Mouse (Mus musculus) small intestine, adult 2 months (tissue): ENCODE measurements around the gene Vav2. TPM values are rescaled to one million over a fixed set of nuclear protein-coding genes. Genes with fewer than 3 reads are reported as not detected.

Experiments used
- H3K27ac ChIP-seq: fragments of 200-500 bp; 2 replicates; pipeline ENCODE4 v1.5.1; 2012; ENCODE audit warnings: low read depth, low read length, control low read depth, inconsistent platforms; ENCODE audit not compliant: insufficient read depth
- H3K27me3 ChIP-seq: fragments of 200-500 bp; 2 replicates; pipeline ENCODE4 v1.6.1; 2012; ENCODE audit warnings: mild to moderate bottlenecking, moderate library complexity, low read length, inconsistent platforms; ENCODE audit not compliant: control insufficient read depth, insufficient read depth
- H3K36me3 ChIP-seq: fragments of 200-500 bp; 2 replicates; pipeline ENCODE4 v1.6.1; 2012; ENCODE audit warnings: mild to moderate bottlenecking, low read length, control low read depth, inconsistent platforms; ENCODE audit not compliant: control insufficient read depth, insufficient read depth
- H3K4me1 ChIP-seq: fragments of 200-500 bp; 2 replicates; pipeline ENCODE4 v1.6.1; 2012; ENCODE audit warnings: low read length, inconsistent platforms, mixed read lengths; ENCODE audit not compliant: control insufficient read depth, insufficient read depth, insufficient read length
- H3K4me3 ChIP-seq: fragments of 200-500 bp; 2 replicates; pipeline ENCODE4 v1.5.1; 2012; ENCODE audit warnings: low read depth, mild to moderate bottlenecking, control low read depth, inconsistent platforms, low read length, moderate library complexity
- CTCF ChIP-seq: fragments of 200-500 bp; IDR thresholded peaks from 2 replicates; pipeline ENCODE4 v1.5.1; 2012; ENCODE audit warnings: low read depth, mild to moderate bottlenecking, control low read depth, inconsistent platforms, low read length, moderate library complexity, mixed read lengths; ENCODE audit not compliant: insufficient replicate concordance, insufficient read length; ENCODE audit errors: extremely low read depth
- POLR2A ChIP-seq: fragments of 200-500 bp; IDR thresholded peaks from 2 replicates; pipeline ENCODE4 v1.6.1; 2012; ENCODE audit warnings: low read depth, mild to moderate bottlenecking, control low read depth, inconsistent platforms, low read length, moderate library complexity
- WGBS: fragments of 180-500 bp; shearing (Covaris S2); methylation state at CpG from one replicate; pipeline ENCODE4 v1.1.7; 2018; 5-methylcytosine and 5-hydroxymethylcytosine counted together
- polyA plus RNA-seq: library from polyadenylated mRNA; depleted of rRNA; stranded (reverse); fragments of >200 nt; gene quantifications from 2 replicates; pipeline ENCODE4 v1.2.3, GENCODE M21; 2012

Vav2 gene
- polyA plus RNA-seq, 1 experiment: 59.5 TPM

- Histone ChIP-seq H3K36me3 (no peaks in the 10 kb centered on the region), H3K4me1 (no peaks in the 10 kb centered on the region), H3K4me3 (no peak overlapping the region), H3K27me3 (no peaks in the 10 kb centered on the region), H3K27ac (no peak overlapping the region)
- WGBS: 75% methylated on average over 4 of the region's 4 CpGs
- TF ChIP-seq CTCF (no peak), POLR2A (no peak)
Measured at GRCm38 (mm10) chr2:27318606-27319005, 108.2 kb downstream of the Vav2 start.

DNA sequence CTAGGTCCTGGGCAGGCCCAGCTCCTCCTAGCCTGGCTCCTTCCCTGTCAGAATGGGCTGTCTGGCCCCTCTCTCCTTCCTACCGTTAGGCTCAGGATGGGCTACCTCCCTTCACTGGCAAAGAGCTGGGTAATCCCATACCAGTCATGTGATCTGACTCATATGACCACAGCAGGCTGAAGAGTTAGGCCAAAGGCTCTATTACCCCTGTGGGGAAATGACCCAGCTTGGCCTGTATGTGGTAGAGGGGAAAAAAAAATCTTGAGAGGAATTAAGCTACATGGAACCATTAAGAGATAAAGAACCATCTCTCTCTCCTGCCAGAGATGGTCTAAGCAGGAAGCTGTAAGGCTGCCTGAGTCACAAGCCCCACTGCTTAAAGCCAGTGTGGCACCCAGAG, 108.6 kb downstream of the Vav2 start:
- WGBS: 50% methylated on average over 1 of the region's 1 CpGs
- no peak overlapping the region for H3K27ac ChIP-seq

DNA sequence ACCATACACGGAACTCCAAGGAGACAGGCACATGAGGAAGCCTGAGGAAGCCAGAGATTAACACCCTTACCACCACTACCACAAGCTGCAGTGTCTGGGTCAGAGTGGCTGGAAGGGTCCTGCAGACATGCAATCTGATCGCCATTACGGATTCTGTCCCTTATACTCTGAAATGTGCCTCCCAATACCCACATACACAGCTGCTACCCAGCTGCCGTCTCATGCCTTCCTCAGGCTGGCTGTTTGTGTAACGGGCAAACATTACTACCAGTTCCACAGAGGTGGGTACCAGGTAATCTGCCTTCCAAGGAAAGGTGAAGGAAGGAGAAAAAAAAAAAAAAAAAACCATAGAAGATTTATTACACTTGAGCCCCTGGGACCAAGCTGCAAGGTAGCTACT, 110.7 kb downstream of the Vav2 start:
- Histone ChIP-seq H3K4me3 (no peak overlapping the region), H3K27ac (no peak overlapping the region), H3K27me3 (no peaks in the 10 kb centered on the region), H3K4me1 (no peaks in the 10 kb centered on the region), H3K36me3 (no peaks in the 10 kb centered on the region)
- WGBS: 89% methylated on average over 5 of the region's 5 CpGs
- TF ChIP-seq CTCF (no peak), POLR2A (no peak)

More for the DNA sequence above, 108.6 kb downstream of the Vav2 start:
- Histone ChIP-seq H3K27me3 (no peaks in the 10 kb centered on the region), H3K4me1 (no peaks in the 10 kb centered on the region), H3K36me3 (no peaks in the 10 kb centered on the region), H3K4me3 (no peak overlapping the region)
- no peak for TF ChIP-seq POLR2A
- TF ChIP-seq CTCF: no peak

- no peaks in the 10 kb centered on the region for H3K27me3 ChIP-seq
- no peaks in the 10 kb centered on the region for H3K4me1 ChIP-seq
- H3K27ac ChIP-seq: no peak overlapping the region
- no peaks in the 10 kb centered on the region for H3K36me3 ChIP-seq
- no peak overlapping the region for H3K4me3 ChIP-seq
- TF ChIP-seq CTCF (no peak), POLR2A (no peak)
- 95% methylated on average over 5 of the region's 5 CpGs for WGBS
Measured at GRCm38 (mm10) chr2:27314269-27314668, 112.6 kb downstream of the Vav2 start.

DNA sequence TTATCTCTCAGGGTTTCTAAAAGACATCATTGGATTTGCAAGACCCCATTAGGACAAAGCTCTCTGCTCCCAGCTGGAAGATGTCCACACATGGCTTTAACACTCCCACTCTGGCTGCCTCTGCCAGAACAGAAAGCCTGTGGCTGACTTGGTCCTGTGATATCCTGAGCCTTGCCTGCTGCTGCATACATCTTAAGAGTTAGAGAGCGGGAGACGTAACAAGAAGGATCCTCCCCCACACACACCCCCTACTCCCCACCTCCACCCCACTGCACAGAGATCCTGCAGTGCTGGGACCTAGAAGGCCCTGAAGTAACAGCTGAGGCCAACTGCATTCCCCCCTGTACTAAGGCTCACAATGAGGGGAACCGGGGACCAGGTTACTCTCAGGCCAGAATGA, 114.3 kb downstream of the Vav2 start:
- Histone ChIP-seq H3K4me1 (no peaks in the 10 kb centered on the region), H3K36me3 (no peaks in the 10 kb centered on the region), H3K27ac (no peak overlapping the region), H3K27me3 (no peaks in the 10 kb centered on the region), H3K4me3 (no peak overlapping the region)
- WGBS: 80% methylated on average over 3 of the region's 3 CpGs
- TF ChIP-seq CTCF: no peak
- TF ChIP-seq POLR2A: no peak

DNA sequence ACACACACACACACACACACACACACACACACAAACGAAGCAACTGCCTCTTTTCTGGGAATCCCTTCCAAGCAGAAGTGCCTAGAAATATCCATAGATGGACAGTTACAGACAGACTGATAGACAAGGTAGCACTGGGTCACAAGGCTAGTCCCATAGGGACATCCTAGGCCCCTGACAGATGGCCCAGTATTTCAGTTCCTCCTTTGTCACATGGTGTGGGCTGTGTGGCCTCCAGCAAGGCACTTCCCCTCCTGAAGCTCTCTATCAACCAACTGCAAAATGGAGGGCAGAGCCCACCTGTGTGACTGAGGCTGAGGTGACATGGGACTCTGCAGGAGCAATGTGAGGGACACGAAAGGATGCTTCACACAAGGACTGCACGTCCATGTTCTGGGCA, 115.2 kb downstream of the Vav2 start:
- TF ChIP-seq POLR2A (no peak), CTCF (no peak)
- Histone ChIP-seq H3K27me3 (no peaks in the 10 kb centered on the region), H3K4me1 (no peaks in the 10 kb centered on the region), H3K4me3 (no peak overlapping the region), H3K36me3 (no peaks in the 10 kb centered on the region), H3K27ac (0 out of 2 replicates have a peak overlapping the region, but pooled peaks have one; percentile 10)
- WGBS: 83% methylated on average over 3 of the region's 3 CpGs

DNA sequence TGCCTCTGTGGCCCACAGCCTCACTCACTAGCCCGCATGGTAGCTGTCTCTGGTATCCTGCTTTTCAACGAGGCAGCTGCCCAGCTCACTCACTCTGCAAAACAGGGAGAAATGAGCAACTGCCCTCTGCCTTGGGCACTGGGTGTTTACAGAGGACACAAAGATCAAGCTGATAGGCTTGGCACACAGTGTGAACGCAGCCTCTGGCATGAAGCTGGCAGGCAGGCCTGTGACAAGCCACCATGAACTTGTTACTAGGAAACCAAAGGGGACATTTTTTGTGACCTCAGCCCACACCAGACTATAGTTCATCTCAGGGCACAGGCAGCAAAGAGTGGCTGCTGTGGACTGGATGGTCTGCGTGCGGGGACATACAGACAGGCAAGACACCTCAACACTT, 115.9 kb downstream of the Vav2 start:
- peaks cover 3% of the 10 kb centered on the region; the same call in 1 of the 2 replicates for H3K4me1 ChIP-seq
- no peaks in the 10 kb centered on the region for H3K27me3 ChIP-seq
- 88% methylated on average over 5 of the region's 5 CpGs for WGBS
- no peak overlapping the region for H3K27ac ChIP-seq
- TF ChIP-seq POLR2A: no peak
- TF ChIP-seq CTCF: no peak
- no peak overlapping the region for H3K4me3 ChIP-seq
- H3K36me3 ChIP-seq: no peaks in the 10 kb centered on the region
